12 mouse cellular contexts compared by ENCODE assay signal in the genomic region with DNA sequence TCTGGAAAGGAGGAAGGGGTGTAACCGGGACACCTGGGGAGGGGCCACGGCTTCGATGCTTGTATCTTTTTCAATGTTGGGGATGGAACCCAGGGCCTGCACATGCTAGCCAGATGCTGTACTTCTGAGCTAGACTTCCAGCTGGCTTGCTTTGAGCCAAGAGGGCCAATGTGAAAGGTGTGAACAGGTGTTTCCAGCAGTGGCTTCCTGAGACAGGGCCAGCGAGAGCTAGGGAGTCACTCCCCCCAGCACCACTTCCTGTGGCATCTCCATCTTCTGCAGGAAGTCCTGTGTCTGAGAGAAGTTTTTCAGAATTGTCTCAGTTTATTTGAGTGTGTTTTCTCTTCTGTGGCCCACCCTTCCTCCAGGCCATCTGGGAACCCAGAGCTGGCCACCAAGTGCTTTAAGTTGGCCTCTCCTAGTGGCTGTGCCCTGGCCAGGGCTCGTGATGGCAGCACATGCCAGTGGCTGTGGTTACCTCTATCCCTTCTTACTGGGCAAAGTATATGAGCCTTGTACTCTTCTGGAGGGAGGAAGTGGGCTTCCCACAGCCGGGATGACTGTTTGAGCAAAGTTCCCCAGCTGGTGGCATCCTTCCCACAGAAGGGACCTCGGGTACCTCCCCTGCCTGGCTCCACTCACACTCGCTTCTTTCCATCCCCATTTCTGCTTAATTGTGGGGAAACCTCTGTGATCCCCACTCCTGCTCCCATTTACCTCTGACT. TPM values are rescaled to one million over a fixed set of nuclear protein-coding genes. Genes with fewer than 3 reads are reported as not detected.
DNase-seq lines count a peak whose midpoint lies in the region; ATAC-seq lines count a peak whose summit lies in the region.
"Had no signal": no experiment of that assay in that cellular context is flagged by ENCODE, and none has a peak within 500 bp of the region (broad histone marks: within the 10 kb centered on the region; RNA-seq: fewer than 3 reads in every experiment).

No protein-coding gene starts in this region.

- H3K4me2 ChIP-seq in embryonic facial prominence, embryonic 13.5 days, result no peak overlapping the region
- no peak overlapping the region for H3K4me2 ChIP-seq in liver, embryonic 13.5 days
- H3K4me2 ChIP-seq: forebrain, embryonic 15.5 days; heart, embryonic 12.5 days had no signal

- no peak overlapping the region for H3K4me3 ChIP-seq in embryonic facial prominence, embryonic 13.5 days
- no peak overlapping the region for H3K4me3 ChIP-seq in embryonic facial prominence, embryonic 10.5 days
- no peak overlapping the region for H3K4me3 ChIP-seq in liver, embryonic 13.5 days (replicated peaks)
- H3K4me3 ChIP-seq in midbrain, embryonic 10.5 days, result no peak overlapping the region
- H3K4me3 ChIP-seq: forebrain, embryonic 15.5 days; heart, embryonic 12.5 days had no signal

- WGBS in embryonic facial prominence, embryonic 13.5 days, result 82% methylated on average over 8 of the region's 8 CpGs
- WGBS in embryonic facial prominence, embryonic 10.5 days, result 90% methylated on average over 8 of the region's 8 CpGs
- WGBS in liver, embryonic 13.5 days (ENCODE audit: insufficient replicate concordance), result 77% methylated on average over 8 of the region's 8 CpGs
- WGBS in midbrain, embryonic 10.5 days, result 85% methylated on average over 8 of the region's 8 CpGs

- no peak for DNase-seq in embryonic facial prominence, embryonic 10.5 days (ENCODE audit: low spot score)
- DNase-seq in liver, embryonic 13.5 days, result no peak
- no peak for DNase-seq in liver
- DNase-seq in thymus, postnatal 10 days (ENCODE audit: low spot score in 2 of 2), result peak; percentile 65 to 71
- DNase-seq in B cell, adult 2 months, result no peak
- no peak for DNase-seq in midbrain, embryonic 10.5 days (ENCODE audit: low spot score)
- DNase-seq: adrenal gland, adult 8-10 months had no signal

- peaks cover 38% of the 10 kb centered on the region for H3K36me3 ChIP-seq in embryonic facial prominence, embryonic 13.5 days
- H3K36me3 ChIP-seq in embryonic facial prominence, embryonic 10.5 days (replicated peaks), result peaks cover 43% of the 10 kb centered on the region
- H3K36me3 ChIP-seq in liver, embryonic 13.5 days, result peaks cover 97% of the 10 kb centered on the region
- H3K36me3 ChIP-seq in midbrain, embryonic 10.5 days, result 0 out of 2 replicates have a peak, but pooled peaks cover 5% of the 10 kb centered on the region
- H3K36me3 ChIP-seq: forebrain, embryonic 15.5 days had no signal

- no peaks in the 10 kb centered on the region for H3K9me3 ChIP-seq in embryonic facial prominence, embryonic 13.5 days
- H3K9me3 ChIP-seq in embryonic facial prominence, embryonic 10.5 days, result no peaks in the 10 kb centered on the region
- H3K9me3 ChIP-seq in liver, embryonic 13.5 days (replicated peaks), result no peaks in the 10 kb centered on the region
- H3K9me3 ChIP-seq in midbrain, embryonic 10.5 days (replicated peaks), result no peaks in the 10 kb centered on the region
- H3K9me3 ChIP-seq: forebrain, embryonic 15.5 days; heart, embryonic 12.5 days had no signal

- H3K27ac ChIP-seq in embryonic facial prominence, embryonic 13.5 days, result no peak overlapping the region
- no peak overlapping the region for H3K27ac ChIP-seq in embryonic facial prominence, embryonic 10.5 days (replicated peaks)
- H3K27ac ChIP-seq in liver, embryonic 13.5 days, result peak overlapping the region; percentile 5; the same call in 1 of the 2 replicates
- H3K27ac ChIP-seq in midbrain, embryonic 10.5 days (replicated peaks), result no peak overlapping the region
- H3K27ac ChIP-seq: macrophage had no signal

- H3K4me1 ChIP-seq in embryonic facial prominence, embryonic 13.5 days, result peaks cover 8% of the 10 kb centered on the region
- H3K4me1 ChIP-seq in embryonic facial prominence, embryonic 10.5 days, result peaks cover 6% of the 10 kb centered on the region; the same call in 1 of the 2 replicates
- H3K4me1 ChIP-seq in liver, embryonic 13.5 days (replicated peaks), result peaks cover 52% of the 10 kb centered on the region
- H3K4me1 ChIP-seq in midbrain, embryonic 10.5 days, result peaks cover 4% of the 10 kb centered on the region; the same call in 1 of the 2 replicates

- H3K27me3 ChIP-seq in embryonic facial prominence, embryonic 13.5 days, result no peaks in the 10 kb centered on the region
- H3K27me3 ChIP-seq in embryonic facial prominence, embryonic 10.5 days (replicated peaks; ENCODE audit: low read depth, poor library complexity, severe bottlenecking), result no peaks in the 10 kb centered on the region
- no peaks in the 10 kb centered on the region for H3K27me3 ChIP-seq in liver, embryonic 13.5 days
- no peaks in the 10 kb centered on the region for H3K27me3 ChIP-seq in midbrain, embryonic 10.5 days (ENCODE audit: low read depth, poor library complexity, severe bottlenecking)
- H3K27me3 ChIP-seq: forebrain, embryonic 15.5 days; heart, embryonic 12.5 days had no signal

- 0 out of 2 replicates have a peak overlapping the region, but pooled peaks have one; percentile 8 for H3K9ac ChIP-seq in embryonic facial prominence, embryonic 13.5 days
- H3K9ac ChIP-seq in liver, embryonic 13.5 days, result no peak overlapping the region
- H3K9ac ChIP-seq: forebrain, embryonic 15.5 days; heart, embryonic 12.5 days had no signal

- ATAC-seq in embryonic facial prominence, embryonic 13.5 days (ENCODE audit: insufficient number of reproducible peaks, insufficient read depth, low FRiP score, low TSS enrichment, low read depth), result no peak
- no peak for ATAC-seq in liver, embryonic 13.5 days (ENCODE audit: low read depth)
- peak; percentile 40 for ATAC-seq in megakaryocyte progenitor cell, adult 5-6 weeks (replicated peaks; ENCODE audit: poor library complexity)
- ATAC-seq: forebrain, embryonic 15.5 days had no signal

RNA-seq across cellular contexts. Expression of a gene that starts 17.3 kb away (rescaled TPM):
- 120 and 133 TPM in 2 replicates for polyA plus RNA-seq in embryonic facial prominence, embryonic 13.5 days (2015; fragmentation: Nextera tagmentation; extraction: Ambion mirVana)
- polyA plus RNA-seq in embryonic facial prominence, embryonic 10.5 days (2016; fragmentation: Nextera tagmentation; extraction: Ambion mirVana), result 116 and 122 TPM in 2 replicates
- polyA plus RNA-seq in liver, embryonic 13.5 days (2015; fragmentation: Nextera tagmentation; extraction: Ambion mirVana), result 54.7 and 58.1 TPM in 2 replicates
- total RNA-seq in megakaryocyte progenitor cell, adult 5-6 weeks (2015), result 82.6 and 88.6 TPM in 2 replicates
- 61.2 and 85.6 TPM in 2 replicates for total RNA-seq in megakaryocyte progenitor cell, adult 5-6 weeks (2017)
- 123 and 131 TPM in 2 replicates for polyA plus RNA-seq in midbrain, embryonic 10.5 days (2016; fragmentation: Nextera tagmentation; extraction: Ambion mirVana)

RNA-seq across cellular contexts. Expression of a gene that starts 30.4 kb away (rescaled TPM):
- polyA plus RNA-seq in embryonic facial prominence, embryonic 13.5 days (2015; fragmentation: Nextera tagmentation; extraction: Ambion mirVana), result 13.3 and 17.4 TPM in 2 replicates
- 10.9 and 11.9 TPM in 2 replicates for polyA plus RNA-seq in embryonic facial prominence, embryonic 10.5 days (2016; fragmentation: Nextera tagmentation; extraction: Ambion mirVana)
- polyA plus RNA-seq in liver, embryonic 13.5 days (2015; fragmentation: Nextera tagmentation; extraction: Ambion mirVana), result 58.0 and 64.5 TPM in 2 replicates
- 90.4 and 98.3 TPM in 2 replicates for total RNA-seq in megakaryocyte progenitor cell, adult 5-6 weeks (2015)
- total RNA-seq in megakaryocyte progenitor cell, adult 5-6 weeks (2017), result 89.6 and 91.8 TPM in 2 replicates
- polyA plus RNA-seq in midbrain, embryonic 10.5 days (2016; fragmentation: Nextera tagmentation; extraction: Ambion mirVana), result 6.7 and 7.7 TPM in 2 replicates

RNA-seq across cellular contexts. Expression of a gene that starts 46.7 kb away (rescaled TPM):
- polyA plus RNA-seq in embryonic facial prominence, embryonic 13.5 days (2015; fragmentation: Nextera tagmentation; extraction: Ambion mirVana), result 147 and 185 TPM in 2 replicates
- 135 TPM in 2 replicates for polyA plus RNA-seq in embryonic facial prominence, embryonic 10.5 days (2016; fragmentation: Nextera tagmentation; extraction: Ambion mirVana)
- 81.9 and 93.0 TPM in 2 replicates for polyA plus RNA-seq in liver, embryonic 13.5 days (2015; fragmentation: Nextera tagmentation; extraction: Ambion mirVana)
- 88.9 and 102 TPM in 2 replicates for total RNA-seq in megakaryocyte progenitor cell, adult 5-6 weeks (2015)
- total RNA-seq in megakaryocyte progenitor cell, adult 5-6 weeks (2017), result 60.2 and 63.3 TPM in 2 replicates
- polyA plus RNA-seq in midbrain, embryonic 10.5 days (2016; fragmentation: Nextera tagmentation; extraction: Ambion mirVana), result 170 and 198 TPM in 2 replicates

RNA-seq across cellular contexts. Expression of a gene that starts 57.1 kb away (rescaled TPM):
- 67.0 and 67.2 TPM in 2 replicates for polyA plus RNA-seq in embryonic facial prominence, embryonic 13.5 days (2015; fragmentation: Nextera tagmentation; extraction: Ambion mirVana)
- 84.2 and 96.8 TPM in 2 replicates for polyA plus RNA-seq in embryonic facial prominence, embryonic 10.5 days (2016; fragmentation: Nextera tagmentation; extraction: Ambion mirVana)
- 33.4 and 39.7 TPM in 2 replicates for polyA plus RNA-seq in liver, embryonic 13.5 days (2015; fragmentation: Nextera tagmentation; extraction: Ambion mirVana)
- 99.1 and 111 TPM in 2 replicates for total RNA-seq in megakaryocyte progenitor cell, adult 5-6 weeks (2015)
- total RNA-seq in megakaryocyte progenitor cell, adult 5-6 weeks (2017), result 70.8 and 73.3 TPM in 2 replicates
- 91.6 and 97.6 TPM in 2 replicates for polyA plus RNA-seq in midbrain, embryonic 10.5 days (2016; fragmentation: Nextera tagmentation; extraction: Ambion mirVana)

Comparison
In these comparisons a context has a peak if more than half of its experiments do, and no peak if none do; other contexts are left out.
1. DNase-seq: peak in thymus, postnatal 10 days (2 of 2); none in embryonic facial prominence, embryonic 10.5 days (single experiment), liver, embryonic 13.5 days (single experiment), liver (single experiment), B cell, adult 2 months (0 of 2) and midbrain, embryonic 10.5 days (single experiment).